ENCODE assay signal across 8 mouse cellular contexts in genomic region chrX:133931302-133932013, GRCm38 (mm10). TPM values are rescaled to one million over a fixed set of nuclear protein-coding genes. Genes with fewer than 3 reads are reported as not detected.
A peak's percentile ranks its signal among the peaks of the same experiment; 100 is the strongest.
DNase-seq lines count a peak whose midpoint lies in the region; TF ChIP-seq lines count a peak whose summit lies in the region.

No protein-coding gene starts in this region.

- H3K4me3 ChIP-seq in heart, adult 2 months: no peak overlapping the region
- no peak overlapping the region for H3K4me3 ChIP-seq in MEL (ENCODE audit: control insufficient read depth in 1 of 2, insufficient read depth in 1 of 2, low read depth in 2 of 2, low read length in 2 of 2)
- no peak overlapping the region for H3K4me3 ChIP-seq in left cerebral cortex, adult 2 months
- H3K4me3 ChIP-seq in limb, embryonic 10.5 days: no peak overlapping the region

- H3K27ac ChIP-seq in heart, adult 2 months: no peak overlapping the region
- H3K27ac ChIP-seq in MEL (ENCODE audit: control insufficient read depth, low read depth, low read length): no peak overlapping the region
- no peak overlapping the region for H3K27ac ChIP-seq in left cerebral cortex, adult 2 months
- no peak overlapping the region for H3K27ac ChIP-seq in limb, embryonic 10.5 days

- TF ChIP-seq CTCF in heart, adult 2 months (IDR thresholded peaks at IDR 0.05): peak; percentile 78
- TF ChIP-seq CTCF in MEL (IDR thresholded peaks at IDR 0.05 in 2 of 3, conservative IDR thresholded peaks at IDR 0.05 in 1 of 3; ENCODE audit: control insufficient read depth in 1 of 3, insufficient read depth in 1 of 3, low read depth in 2 of 3, low read length in 3 of 3, poor library complexity in 1 of 3, severe bottlenecking in 1 of 3): peak; percentile 22 to 94 (median 77); a peak in 4 of 6 replicates
- TF ChIP-seq CTCF in left cerebral cortex, adult 2 months (IDR thresholded peaks at IDR 0.05): peak; percentile 66

- no peaks in the 10 kb centered on the region for H3K27me3 ChIP-seq in heart, adult 2 months (ENCODE audit: control insufficient read depth, insufficient read depth, low read length)
- H3K27me3 ChIP-seq in MEL (ENCODE audit: control insufficient read depth in 1 of 2, insufficient read depth in 2 of 2, low read length in 2 of 2): no peaks in the 10 kb centered on the region; a peak in 1 of 4 replicates
- H3K27me3 ChIP-seq in limb, embryonic 10.5 days (ENCODE audit: low read depth, poor library complexity, severe bottlenecking): peaks cover 91% of the 10 kb centered on the region

- no peaks in the 10 kb centered on the region for H3K36me3 ChIP-seq in heart, adult 2 months (ENCODE audit: control insufficient read depth, insufficient read depth, low read length)
- H3K36me3 ChIP-seq in MEL (ENCODE audit: control insufficient read depth in 1 of 2, insufficient read depth in 2 of 2, low read length in 2 of 2): no peaks in the 10 kb centered on the region
- H3K36me3 ChIP-seq in limb, embryonic 10.5 days: no peaks in the 10 kb centered on the region

- WGBS in heart, adult 2 months: 50% methylated on average over 12 of the region's 12 CpGs
- 58% methylated on average over 12 of the region's 12 CpGs for WGBS in limb, embryonic 10.5 days

- H3K79me2 ChIP-seq in heart, adult 2 months (replicated peaks; ENCODE audit: control insufficient read depth, insufficient read depth, low read length): no peaks in the 10 kb centered on the region
- no peaks in the 10 kb centered on the region for H3K79me2 ChIP-seq in MEL (ENCODE audit: control insufficient read depth, insufficient read depth, low read length, poor library complexity)

- TF ChIP-seq RAD21 in MEL (IDR thresholded peaks at IDR 0.05; ENCODE audit: low read depth, low read length): peak; percentile 95

- no peaks in the 10 kb centered on the region for H3K9me3 ChIP-seq in MEL (replicated peaks; ENCODE audit: insufficient read depth, low read length)
- no peaks in the 10 kb centered on the region for H3K9me3 ChIP-seq in limb, embryonic 10.5 days (replicated peaks)

- no peak for DNase-seq in heart, adult 2 months
- DNase-seq in heart, postnatal 25 days (ENCODE audit: low spot score): no peak
- peak; percentile 68 for DNase-seq in 416B (ENCODE audit: low read depth)
- peak; percentile 90 for DNase-seq in MEL (ENCODE audit: low read depth, low spot score)
- DNase-seq in forelimb bud, embryonic 11.5 days (ENCODE audit: low read depth, low spot score): peak; percentile 32
- peak; percentile 13 to 16 for DNase-seq in left cerebral cortex, adult 2 months (ENCODE audit: extremely low spot score in 1 of 2, low spot score in 2 of 2)
- peak; percentile 6 for DNase-seq in right cerebral cortex, postnatal 4 days
- DNase-seq in limb, embryonic 10.5 days (ENCODE audit: low spot score): no peak

- no peak for TF ChIP-seq EP300 in heart, adult 2 months (IDR thresholded peaks at IDR 0.05; ENCODE audit: insufficient read depth, low read depth, low read length)
- TF ChIP-seq EP300 in MEL (IDR thresholded peaks at IDR 0.05; ENCODE audit: low read depth in 1 of 2, low read length in 2 of 2): no peak

- H3K4me1 ChIP-seq in heart, adult 2 months (ENCODE audit: control insufficient read depth, insufficient read depth, low read length): no peaks in the 10 kb centered on the region
- peaks cover 2 to 3% of the 10 kb centered on the region in 2 experiments; a peak in 3 of 4 replicates for H3K4me1 ChIP-seq in MEL (ENCODE audit: control insufficient read depth in 1 of 2, insufficient read depth in 2 of 2, low read length in 2 of 2)
- H3K4me1 ChIP-seq in limb, embryonic 10.5 days: no peaks in the 10 kb centered on the region

- no peak for TF ChIP-seq POLR2A in heart, adult 2 months (IDR thresholded peaks at IDR 0.05; ENCODE audit: insufficient read depth, low read depth, low read length)
- no peak for TF ChIP-seq POLR2A in MEL (IDR thresholded peaks at IDR 0.05; ENCODE audit: control insufficient read depth in 1 of 2, insufficient read depth in 1 of 2, low read depth in 1 of 2, low read length in 2 of 2, poor library complexity in 1 of 2)

- intact Hi-C loops in heart, adult 2 months (cut with DNase I): loop anchor here (5.0 kb wide), 1 partner anchor 86 kb away; no protein-coding TSS in a partner anchor
- intact Hi-C loops in heart, postnatal 25 days (cut with DNase I): loop anchor here (1.0 kb wide), 1 partner anchor 88 kb away; no protein-coding TSS in a partner anchor
- intact Hi-C loops in left cerebral cortex, adult 2 months (cut with DNase I): loop anchor here (1.0 kb wide), 1 partner anchor 88 kb away; no protein-coding TSS in a partner anchor

- no peak overlapping the region for H3K9ac ChIP-seq in heart, adult 2 months (ENCODE audit: low read depth, low read length)
- H3K9ac ChIP-seq in MEL (ENCODE audit: control insufficient read depth, low read depth, low read length, poor library complexity, severe bottlenecking): no peak overlapping the region

TF ChIP-seq in MEL, 35 proteins besides CTCF, POLR2A, EP300 and RAD21:
- peak; percentile 92 for TF ChIP-seq SMC3 (IDR thresholded peaks at IDR 0.05; ENCODE audit: low read depth, low read length)
- TF ChIP-seq SIN3A (IDR thresholded peaks at IDR 0.05; ENCODE audit: low read length): no peak
- TF ChIP-seq ZC3H11A (IDR thresholded peaks at IDR 0.05; ENCODE audit: low read depth, low read length): peak; percentile 86

RNA-seq across cellular contexts. Expression of gene Srpx2, which starts 23.2 kb away (rescaled TPM):
- total RNA-seq in heart, adult 2 months (2021): 1 to 10 TPM; 3.7 TPM
- 6.3 and 8.2 TPM in 2 replicates for polyA plus RNA-seq in heart, adult 2 months (2012; rRNA removed)
- total RNA-seq in heart, postnatal 25 days (2021): 1 to 10 TPM; 4.3 to 4.7 TPM
- not detected in 2 replicates for total RNA-seq in MEL (2012; rRNA removed)
- not detected for polyA plus RNA-seq in MEL (2012; ENCODE audit: insufficient read depth in 1 of 2, insufficient read length in 2 of 2, low read depth in 1 of 2, low replicate concordance in 2 of 2, missing spikeins in 1 of 2)
- 1 to 10 TPM; 1.0 to 1.2 TPM for total RNA-seq in left cerebral cortex, adult 2 months (2021)
- polyA plus RNA-seq in limb, embryonic 10.5 days (2016; fragmentation: Nextera tagmentation; extraction: Ambion mirVana): 0.15 and 0.21 TPM in 2 replicates

RNA-seq across cellular contexts. Expression of gene Tspan6, which starts 33.2 kb away (rescaled TPM):
- total RNA-seq in heart, adult 2 months (2021): 1 to 10 TPM; 7.1 to 7.9 TPM
- 4.7 and 12.0 TPM in 2 replicates for polyA plus RNA-seq in heart, adult 2 months (2012; rRNA removed)
- total RNA-seq in heart, postnatal 25 days (2021): 10 to 100 TPM in 1 of 2 experiments, 1 to 10 TPM in 1; 9.7 to 11.9 TPM
- total RNA-seq in MEL (2012; rRNA removed): 14.1 and 15.7 TPM in 2 replicates
- 10 to 100 TPM in 1 of 2 experiments, not detected in 1; 22.0 TPM for polyA plus RNA-seq in MEL (2012; ENCODE audit: insufficient read depth in 1 of 2, insufficient read length in 2 of 2, low read depth in 1 of 2, low replicate concordance in 2 of 2, missing spikeins in 1 of 2)
- total RNA-seq in left cerebral cortex, adult 2 months (2021): 10 to 100 TPM; 12.6 to 16.5 TPM
- polyA plus RNA-seq in limb, embryonic 10.5 days (2016; fragmentation: Nextera tagmentation; extraction: Ambion mirVana): 189 and 208 TPM in 2 replicates

RNA-seq across cellular contexts. Expression of gene Sytl4, which starts 50.2 kb away (rescaled TPM):
- total RNA-seq in heart, adult 2 months (2021): 1 to 10 TPM; 1.3 to 3.1 TPM
- polyA plus RNA-seq in heart, adult 2 months (2012; rRNA removed): 0.68 and 0.85 TPM in 2 replicates
- 1 to 10 TPM; 1.1 to 1.6 TPM for total RNA-seq in heart, postnatal 25 days (2021)
- total RNA-seq in MEL (2012; rRNA removed): 0.13 and 0.19 TPM in 2 replicates
- under 1 TPM in 1 of 2 experiments, not detected in 1; 0.06 TPM for polyA plus RNA-seq in MEL (2012; ENCODE audit: insufficient read depth in 1 of 2, insufficient read length in 2 of 2, low read depth in 1 of 2, low replicate concordance in 2 of 2, missing spikeins in 1 of 2)
- under 1 TPM; 0.52 to 0.84 TPM for total RNA-seq in left cerebral cortex, adult 2 months (2021)
- polyA plus RNA-seq in limb, embryonic 10.5 days (2016; fragmentation: Nextera tagmentation; extraction: Ambion mirVana): 0.79 and 1.7 TPM in 2 replicates

Comparison
In these comparisons a context has a peak if more than half of its experiments do, and no peak if none do; other contexts are left out.
1. DNase-seq: peak in 416B (single experiment), MEL (single experiment), forelimb bud, embryonic 11.5 days (single experiment), left cerebral cortex, adult 2 months (2 of 2) and right cerebral cortex, postnatal 4 days (single experiment); none in heart, adult 2 months (0 of 2), heart, postnatal 25 days (single experiment) and limb, embryonic 10.5 days (single experiment).
2. Peak in every context shown above with its lines, with median percentiles within 50 percentile points of each other: CTCF ChIP-seq.